ENCODE assay signal across 17 mouse cellular contexts in genomic region chr7:54008684-54009083, GRCm38 (mm10).
DNase-seq lines count a peak whose midpoint lies in the region; ATAC-seq and TF ChIP-seq lines count a peak whose summit lies in the region.
"Had no signal": no experiment of that assay in that cellular context is flagged by ENCODE, and none has a peak within 500 bp of the region (broad histone marks: within the 10 kb centered on the region; RNA-seq: fewer than 3 reads in every experiment).

No protein-coding gene starts in this region.

- TF ChIP-seq POLR2A in cerebellum, adult 2 months (IDR thresholded peaks at IDR 0.05; ENCODE audit: borderline replicate concordance, insufficient read depth, low read length): no peak

- no peak for TF ChIP-seq CTCF in cerebellum, adult 2 months (IDR thresholded peaks at IDR 0.05; ENCODE audit: borderline replicate concordance, insufficient read depth, low read depth, low read length)
- TF ChIP-seq CTCF in intestine, postnatal 0 days (IDR thresholded peaks at IDR 0.05; ENCODE audit: low read depth): peak; percentile 47
- TF ChIP-seq CTCF in midbrain, postnatal 0 days (IDR thresholded peaks at IDR 0.05): peak; percentile 74

- H3K9ac ChIP-seq in intestine, postnatal 0 days (ENCODE audit: low read depth, low read length): no peak overlapping the region
- no peak overlapping the region for H3K9ac ChIP-seq in intestine, embryonic 15.5 days
- H3K9ac ChIP-seq in midbrain, postnatal 0 days (replicated peaks; ENCODE audit: low read length, poor library complexity, severe bottlenecking): no peak overlapping the region
- H3K9ac ChIP-seq: forebrain, embryonic 12.5 days; hindbrain, embryonic 12.5 days had no signal

- H3K36me3 ChIP-seq in intestine, postnatal 0 days (ENCODE audit: control insufficient read depth, insufficient read depth): no peaks in the 10 kb centered on the region
- H3K36me3 ChIP-seq in intestine, embryonic 15.5 days: no peaks in the 10 kb centered on the region
- H3K36me3 ChIP-seq in midbrain, postnatal 0 days (ENCODE audit: insufficient read depth, low read length): no peaks in the 10 kb centered on the region
- H3K36me3 ChIP-seq in midbrain, embryonic 10.5 days: no peaks in the 10 kb centered on the region
- H3K36me3 ChIP-seq: forebrain, embryonic 12.5 days; hindbrain, embryonic 12.5 days had no signal

- H3K9me3 ChIP-seq in intestine, postnatal 0 days (ENCODE audit: control insufficient read depth): no peaks in the 10 kb centered on the region
- no peaks in the 10 kb centered on the region for H3K9me3 ChIP-seq in intestine, embryonic 15.5 days
- no peaks in the 10 kb centered on the region for H3K9me3 ChIP-seq in midbrain, postnatal 0 days (ENCODE audit: low read length)
- no peaks in the 10 kb centered on the region for H3K9me3 ChIP-seq in midbrain, embryonic 10.5 days (replicated peaks)
- H3K9me3 ChIP-seq: forebrain, embryonic 12.5 days; hindbrain, embryonic 12.5 days had no signal

- 70% methylated on average over 3 of the region's 3 CpGs for WGBS in cerebellum, adult 2 months
- WGBS in intestine, postnatal 0 days: 62% methylated on average over 3 of the region's 3 CpGs
- WGBS in intestine, embryonic 15.5 days: 73% methylated on average over 3 of the region's 3 CpGs
- WGBS in midbrain, postnatal 0 days: 72% methylated on average over 3 of the region's 3 CpGs
- 80% methylated on average over 3 of the region's 3 CpGs for WGBS in midbrain, embryonic 10.5 days

- H3K27me3 ChIP-seq in cerebellum, adult 2 months (ENCODE audit: control insufficient read depth, insufficient read depth, low read length): no peaks in the 10 kb centered on the region
- H3K27me3 ChIP-seq in intestine, postnatal 0 days (replicated peaks; ENCODE audit: control insufficient read depth, insufficient read depth, low read length): no peaks in the 10 kb centered on the region
- H3K27me3 ChIP-seq in intestine, embryonic 15.5 days (replicated peaks): no peaks in the 10 kb centered on the region
- no peaks in the 10 kb centered on the region for H3K27me3 ChIP-seq in midbrain, postnatal 0 days (ENCODE audit: insufficient read depth, low read length)
- H3K27me3 ChIP-seq in midbrain, embryonic 10.5 days (ENCODE audit: low read depth, poor library complexity, severe bottlenecking): no peaks in the 10 kb centered on the region
- H3K27me3 ChIP-seq: forebrain, embryonic 12.5 days; hindbrain, embryonic 12.5 days had no signal

- DNase-seq in cerebellum, postnatal 10 days: peak; percentile 25 to 30
- no peak for DNase-seq in cerebellum, adult 2 months
- DNase-seq in midbrain, postnatal 0 days (ENCODE audit: low spot score): peak; percentile 31
- DNase-seq in midbrain, embryonic 10.5 days (ENCODE audit: low spot score): no peak
- DNase-seq in embryo, embryonic 9.5 days (ENCODE audit: extremely low spot score): no peak
- DNase-seq: cerebellum, postnatal 36 days; gastrocnemius, postnatal 14 days; heart, adult 18-20 months; kidney, postnatal 14 days; liver; lung, postnatal 14 days; thymus, postnatal 14 days had no signal

- H3K4me3 ChIP-seq in cerebellum, adult 2 months (replicated peaks; ENCODE audit: insufficient read depth, low read depth, low read length): no peak overlapping the region
- no peak overlapping the region for H3K4me3 ChIP-seq in intestine, postnatal 0 days (ENCODE audit: low read depth, low read length)
- H3K4me3 ChIP-seq in intestine, embryonic 15.5 days (replicated peaks): no peak overlapping the region
- no peak overlapping the region for H3K4me3 ChIP-seq in midbrain, postnatal 0 days (ENCODE audit: low read depth, low read length)
- H3K4me3 ChIP-seq in midbrain, embryonic 10.5 days: no peak overlapping the region
- H3K4me3 ChIP-seq: forebrain, embryonic 12.5 days; hindbrain, embryonic 12.5 days had no signal

- H3K4me2 ChIP-seq in intestine, postnatal 0 days (replicated peaks; ENCODE audit: low read depth): no peak overlapping the region
- H3K4me2 ChIP-seq in intestine, embryonic 15.5 days (replicated peaks): no peak overlapping the region
- no peak overlapping the region for H3K4me2 ChIP-seq in midbrain, postnatal 0 days (ENCODE audit: low read depth, low read length, poor library complexity, severe bottlenecking)
- H3K4me2 ChIP-seq: forebrain, embryonic 12.5 days; hindbrain, embryonic 12.5 days had no signal

- ATAC-seq in intestine, postnatal 0 days: no peak
- no peak for ATAC-seq in intestine, embryonic 15.5 days
- no peak for ATAC-seq in midbrain, postnatal 0 days (ENCODE audit: low FRiP score)
- ATAC-seq in monocyte, adult 5-6 weeks (replicated peaks; ENCODE audit: insufficient number of reproducible peaks, low FRiP score, low TSS enrichment, poor library complexity, severe bottlenecking): no peak

- H3K4me1 ChIP-seq in cerebellum, adult 2 months (ENCODE audit: control insufficient read depth, insufficient read depth, low read length): no peaks in the 10 kb centered on the region
- H3K4me1 ChIP-seq in intestine, postnatal 0 days (replicated peaks; ENCODE audit: control insufficient read depth, insufficient read depth, low read length): no peaks in the 10 kb centered on the region
- H3K4me1 ChIP-seq in intestine, embryonic 15.5 days (replicated peaks): no peaks in the 10 kb centered on the region
- H3K4me1 ChIP-seq in midbrain, postnatal 0 days (ENCODE audit: insufficient read depth, low read length): no peaks in the 10 kb centered on the region
- no peaks in the 10 kb centered on the region for H3K4me1 ChIP-seq in midbrain, embryonic 10.5 days
- H3K4me1 ChIP-seq: forebrain, embryonic 12.5 days; hindbrain, embryonic 12.5 days had no signal

- H3K27ac ChIP-seq in cerebellum, adult 2 months (ENCODE audit: insufficient read depth, low read length): no peak overlapping the region
- H3K27ac ChIP-seq in intestine, postnatal 0 days (ENCODE audit: low read depth, low read length): no peak overlapping the region
- no peak overlapping the region for H3K27ac ChIP-seq in intestine, embryonic 15.5 days
- no peak overlapping the region for H3K27ac ChIP-seq in midbrain, postnatal 0 days (ENCODE audit: low read depth, low read length)
- no peak overlapping the region for H3K27ac ChIP-seq in midbrain, embryonic 10.5 days (replicated peaks)
- H3K27ac ChIP-seq: forebrain, embryonic 12.5 days; hindbrain, embryonic 12.5 days had no signal

Comparison
In these comparisons a context has a peak if more than half of its experiments do, and no peak if none do; other contexts are left out.
1. DNase-seq: peak in cerebellum, postnatal 10 days (2 of 2) and midbrain, postnatal 0 days (single experiment); none in cerebellum, adult 2 months (0 of 2), midbrain, embryonic 10.5 days (single experiment) and embryo, embryonic 9.5 days (single experiment).